Mouse (Mus musculus) stomach, postnatal 0 days (tissue): ENCODE data around the gene Popdc2. TPM values are rescaled to one million over a fixed set of nuclear protein-coding genes. Genes with fewer than 3 reads are reported as not detected.

Experiments
- ATAC-seq: fragments of 200-750 bp; cut with Nextera tagmentation; 2 replicates; pipeline ENCODE4 v1.8.0; 2017; ENCODE audit not compliant: low FRiP score, low TSS enrichment
- DNase-seq: peaks from one replicate; pipeline ENCODE4 v3.0.0-alpha.2; 2016; ENCODE audit warnings: low spot score
- H3K27ac ChIP-seq: fragments of 300-500 bp; sonication (generic); replicated peaks from 2 replicates; pipeline ENCODE4 v1.5.1; 2014; ENCODE audit warnings: mild to moderate bottlenecking, control low read depth
- H3K27me3 ChIP-seq: fragments of 300-500 bp; sonication (generic); 2 replicates; pipeline ENCODE4 v1.6.1; 2014; ENCODE audit warnings: low read length; ENCODE audit not compliant: control insufficient read depth, insufficient read depth
- H3K36me3 ChIP-seq: fragments of 300-500 bp; sonication (generic); 2 replicates; pipeline ENCODE4 v1.6.1; 2014; ENCODE audit warnings: low read length, mixed read lengths; ENCODE audit not compliant: control insufficient read depth, insufficient read depth
- H3K4me1 ChIP-seq: fragments of 300-500 bp; sonication (generic); replicated peaks from 2 replicates; pipeline ENCODE4 v1.6.1; 2014; ENCODE audit warnings: antibody characterized with exemption; ENCODE audit not compliant: control insufficient read depth, insufficient read depth
- H3K4me2 ChIP-seq: fragments of 300-500 bp; sonication (generic); replicated peaks from 2 replicates; pipeline ENCODE4 v1.6.1; 2014; ENCODE audit warnings: low read depth, mild to moderate bottlenecking, control low read depth, moderate library complexity
- H3K4me3 ChIP-seq: fragments of 300-500 bp; sonication (generic); 2 replicates; pipeline ENCODE4 v1.5.1; 2014; ENCODE audit warnings: low read depth, low read length, control low read depth
- H3K9ac ChIP-seq: fragments of 300-500 bp; sonication (generic); 2 replicates; pipeline ENCODE4 v1.6.1; 2014; ENCODE audit warnings: mild to moderate bottlenecking, low read length, control low read depth, mixed read lengths
- H3K9me3 ChIP-seq: fragments of 300-500 bp; sonication (generic); 2 replicates; pipeline ENCODE4 v1.6.1; 2016; ENCODE audit warnings: low read length; ENCODE audit not compliant: control insufficient read depth
- CTCF ChIP-seq: IDR thresholded peaks from 2 replicates; pipeline ENCODE4 v1.5.1; 2016; ENCODE audit warnings: antibody characterized with exemption, low read depth, mild to moderate bottlenecking, moderate library complexity
- EP300 ChIP-seq: optimal IDR thresholded peaks from 2 replicates; pipeline ENCODE3; 2016; ENCODE audit warnings: antibody characterized with exemption
- WGBS: fragments of 180-500 bp; shearing (Covaris S2); extraction: QIAGEN DNeasy Blood & Tissue Kit; methylation state at CpG from one replicate; pipeline ENCODE4 v1.1.7; 2014; 5-methylcytosine and 5-hydroxymethylcytosine counted together
- polyA plus RNA-seq: library from polyadenylated mRNA; unstranded; fragments of >200 nt; fragmentation: Nextera tagmentation; extraction: Ambion mirVana; gene quantifications from 2 replicates; pipeline ENCODE4 v1.2.1, GENCODE M21; 2015

Gene Popdc2
- polyA plus RNA-seq, 1 experiment from 2014 or later: 11.5 TPM

GRCm38 (mm10) chr16:38389284-38389893, 27.4 kb downstream of the Popdc2 start:
- 70% methylated on average over 8 of the region's 8 CpGs for WGBS
- H3K9me3 ChIP-seq: no peaks in the 10 kb centered on the region
- no peaks in the 10 kb centered on the region for H3K36me3 ChIP-seq
- no peak overlapping the region for H3K4me2 ChIP-seq
- no peak overlapping the region for H3K27ac ChIP-seq
- H3K9ac ChIP-seq: no peak overlapping the region
- TF ChIP-seq CTCF (no peak), EP300 (no peak)
- H3K4me3 ChIP-seq: no peak overlapping the region
- DNase-seq (no peak), ATAC-seq (no peak)
- no peaks in the 10 kb centered on the region for H3K4me1 ChIP-seq
- no peaks in the 10 kb centered on the region for H3K27me3 ChIP-seq

- no peaks in the 10 kb centered on the region for H3K4me1 ChIP-seq
- no peaks in the 10 kb centered on the region for H3K27me3 ChIP-seq
- ATAC-seq: no peak
- no peaks in the 10 kb centered on the region for H3K9me3 ChIP-seq
- H3K36me3 ChIP-seq: no peaks in the 10 kb centered on the region
- 86% methylated on average over 7 of the region's 7 CpGs for WGBS
- no peak overlapping the region for H3K27ac ChIP-seq
- H3K4me2 ChIP-seq: no peak overlapping the region
- no peak overlapping the region for H3K9ac ChIP-seq
- DNase-seq: no peak
- no peak overlapping the region for H3K4me3 ChIP-seq
- TF ChIP-seq CTCF (no peak), EP300 (no peak)
Observed at GRCm38 (mm10) chr16:38390322-38390721, 28.3 kb downstream of the Popdc2 start.

- DNase-seq (peak; percentile 25), ATAC-seq (no peak)
- 77% methylated on average over 23 of the region's 23 CpGs for WGBS
Observed at GRCm38 (mm10) chr16:38392126-38392894, 30.3 kb downstream of the Popdc2 start.

GRCm38 (mm10) chr16:38394191-38394618, 32.2 kb downstream of the Popdc2 start:
- no peaks in the 10 kb centered on the region for H3K36me3 ChIP-seq
- H3K4me1 ChIP-seq: no peaks in the 10 kb centered on the region
- H3K9me3 ChIP-seq: no peaks in the 10 kb centered on the region
- 85% methylated on average over 8 of the region's 8 CpGs for WGBS
- H3K4me2 ChIP-seq: no peak overlapping the region
- no peak for DNase-seq
- no peak overlapping the region for H3K27ac ChIP-seq
- no peaks in the 10 kb centered on the region for H3K27me3 ChIP-seq
- no peak for ATAC-seq
- no peak overlapping the region for H3K9ac ChIP-seq
- H3K4me3 ChIP-seq: no peak overlapping the region
- no peak for TF ChIP-seq EP300
- TF ChIP-seq CTCF: no peak

More at GRCm38 (mm10) chr16:38392126-38392894, 30.3 kb downstream of the Popdc2 start:
- Histone ChIP-seq H3K4me1 (no peaks in the 10 kb centered on the region), H3K36me3 (no peaks in the 10 kb centered on the region), H3K27ac (no peak overlapping the region), H3K9me3 (no peaks in the 10 kb centered on the region), H3K27me3 (no peaks in the 10 kb centered on the region), H3K9ac (no peak overlapping the region), H3K4me3 (no peak overlapping the region), H3K4me2 (no peak overlapping the region)
- TF ChIP-seq CTCF (no peak), EP300 (no peak)

- ATAC-seq: no peak
- Histone ChIP-seq H3K9ac (no peak overlapping the region), H3K4me2 (no peak overlapping the region), H3K4me3 (no peak overlapping the region), H3K4me1 (no peaks in the 10 kb centered on the region; the same call in 1 of the 2 replicates), H3K27ac (no peak overlapping the region), H3K9me3 (no peaks in the 10 kb centered on the region), H3K36me3 (no peaks in the 10 kb centered on the region), H3K27me3 (no peaks in the 10 kb centered on the region)
- no peak for TF ChIP-seq CTCF
- no peak for TF ChIP-seq EP300
- WGBS: 66% methylated on average over 6 of the region's 6 CpGs
- DNase-seq: no peak
Observed at GRCm38 (mm10) chr16:38395060-38395730, 33.2 kb downstream of the Popdc2 start.
